Mouse (Mus musculus): ENCODE measurements around the gene Hoxa2. TPM values are rescaled to one million over a fixed set of nuclear protein-coding genes. Genes with fewer than 3 reads are reported as not detected.

Hoxa2 gene
- polyA plus RNA-seq, 1 experiment from 2014 or later: 0.25 TPM

- H3K27ac ChIP-seq: no peak overlapping the region
- no peaks in the 10 kb centered on the region for H3K36me3 ChIP-seq (replicated peaks)
- H3K4me3 ChIP-seq: no peak overlapping the region
- H3K9me3 ChIP-seq: no peaks in the 10 kb centered on the region
- peaks cover 99% of the 10 kb centered on the region for H3K27me3 ChIP-seq (replicated peaks)
- H3K4me2 ChIP-seq: no peak overlapping the region
- 0 out of 2 replicates have a peak, but pooled peaks cover 1% of the 10 kb centered on the region for H3K4me1 ChIP-seq
- 4% methylated on average over 9 of the region's 9 CpGs for WGBS
- no peak for ATAC-seq (replicated peaks)
- no peak overlapping the region for H3K9ac ChIP-seq
Measured at GRCm38 (mm10) chr6:52196811-52197210, 32.2 kb upstream of the Hoxa2 start.

GRCm38 (mm10) chr6:52194690-52195089, 30.1 kb upstream of the Hoxa2 start:
- H3K4me3 ChIP-seq: no peak overlapping the region
- H3K36me3 ChIP-seq (replicated peaks): no peaks in the 10 kb centered on the region
- H3K27me3 ChIP-seq (replicated peaks): peaks cover 98% of the 10 kb centered on the region
- no peak for ATAC-seq (replicated peaks)
- no peaks in the 10 kb centered on the region for H3K9me3 ChIP-seq
- H3K27ac ChIP-seq: no peak overlapping the region
- no peak overlapping the region for H3K9ac ChIP-seq
- 0 out of 2 replicates have a peak, but pooled peaks cover 3% of the 10 kb centered on the region for H3K4me1 ChIP-seq
- 3% methylated on average over 10 of the region's 10 CpGs for WGBS
- no peak overlapping the region for H3K4me2 ChIP-seq

- Histone ChIP-seq H3K9ac (no peak overlapping the region), H3K4me3 (peak overlapping the region; percentile 33), H3K27me3 (replicated peaks) (peaks cover 98% of the 10 kb centered on the region), H3K36me3 (replicated peaks) (no peaks in the 10 kb centered on the region), H3K4me1 (0 out of 2 replicates have a peak, but pooled peaks cover 3% of the 10 kb centered on the region), H3K9me3 (no peaks in the 10 kb centered on the region), H3K4me2 (peak overlapping the region; percentile 43), H3K27ac (no peak overlapping the region)
- ATAC-seq (replicated peaks): no peak
- 1% methylated on average over 43 of the region's 55 CpGs for WGBS
Measured at GRCm38 (mm10) chr6:52191860-52192550, 27.4 kb upstream of the Hoxa2 start.

- H3K36me3 ChIP-seq (replicated peaks): no peaks in the 10 kb centered on the region
- no peak for ATAC-seq (replicated peaks)
- H3K4me1 ChIP-seq: 0 out of 2 replicates have a peak, but pooled peaks cover 3% of the 10 kb centered on the region
- H3K4me2 ChIP-seq: peak within 1 kb of the TSS; percentile 43
- no peaks in the 10 kb centered on the region for H3K9me3 ChIP-seq
- H3K9ac ChIP-seq: no peak within 1 kb of the TSS
- no peak within 1 kb of the TSS for H3K27ac ChIP-seq
- peak within 1 kb of the TSS; percentile 33 for H3K4me3 ChIP-seq
- H3K27me3 ChIP-seq (replicated peaks): peaks cover 98% of the 10 kb centered on the region
- WGBS: 1% methylated on average over 62 of the region's 102 CpGs
Measured at GRCm38 (mm10) chr6:52190906-52191810, 26.5 kb upstream of the Hoxa2 start, which contains the start of gene Hoxa4. Gene Hoxa4 (minus strand): TSS chr6:52191753.

- no peak overlapping the region for H3K27ac ChIP-seq
- H3K9ac ChIP-seq: no peak overlapping the region
Measured at GRCm38 (mm10) chr6:52190410-52190809, 25.8 kb upstream of the Hoxa2 start.

GRCm38 (mm10) chr6:52189909-52190308, 25.3 kb upstream of the Hoxa2 start:
- Histone ChIP-seq H3K27me3 (replicated peaks) (peaks cover 99% of the 10 kb centered on the region), H3K4me2 (no peak overlapping the region), H3K4me3 (no peak overlapping the region), H3K9ac (no peak overlapping the region), H3K27ac (no peak overlapping the region), H3K4me1 (0 out of 2 replicates have a peak, but pooled peaks cover 3% of the 10 kb centered on the region), H3K9me3 (no peaks in the 10 kb centered on the region), H3K36me3 (replicated peaks) (no peaks in the 10 kb centered on the region)
- no peak for ATAC-seq (replicated peaks)
- 4% methylated on average over 8 of the region's 8 CpGs for WGBS

More at GRCm38 (mm10) chr6:52190410-52190809, 25.8 kb upstream of the Hoxa2 start:
- ATAC-seq (replicated peaks): no peak
- Histone ChIP-seq H3K9me3 (no peaks in the 10 kb centered on the region), H3K4me2 (no peak overlapping the region), H3K4me3 (no peak overlapping the region), H3K27me3 (replicated peaks) (peaks cover 98% of the 10 kb centered on the region), H3K36me3 (replicated peaks) (no peaks in the 10 kb centered on the region), H3K4me1 (0 out of 2 replicates have a peak, but pooled peaks cover 3% of the 10 kb centered on the region)
- under 1% methylated on average over 23 of the region's 23 CpGs for WGBS

- ATAC-seq (replicated peaks): no peak
- H3K4me3 ChIP-seq: no peak overlapping the region
- H3K9me3 ChIP-seq: no peaks in the 10 kb centered on the region
- H3K36me3 ChIP-seq (replicated peaks): no peaks in the 10 kb centered on the region
- H3K27me3 ChIP-seq (replicated peaks): peaks cover 99% of the 10 kb centered on the region
- no peak overlapping the region for H3K9ac ChIP-seq
- WGBS: 7% methylated on average over 5 of the region's 5 CpGs
- H3K4me2 ChIP-seq: no peak overlapping the region
- H3K4me1 ChIP-seq: 0 out of 2 replicates have a peak, but pooled peaks cover 3% of the 10 kb centered on the region
- H3K27ac ChIP-seq: no peak overlapping the region
Measured at GRCm38 (mm10) chr6:52189172-52189591, 24.6 kb upstream of the Hoxa2 start.

- Histone ChIP-seq H3K9me3 (no peaks in the 10 kb centered on the region), H3K27ac (no peak overlapping the region), H3K27me3 (replicated peaks) (peaks cover 100% of the 10 kb centered on the region), H3K4me3 (no peak overlapping the region), H3K4me2 (no peak overlapping the region), H3K9ac (no peak overlapping the region), H3K36me3 (replicated peaks) (no peaks in the 10 kb centered on the region), H3K4me1 (no peaks in the 10 kb centered on the region)
- ATAC-seq (replicated peaks): no peak
- 9% methylated on average over 1 of the region's 1 CpGs for WGBS
Measured at GRCm38 (mm10) chr6:52186500-52186899, 21.9 kb upstream of the Hoxa2 start.

- Histone ChIP-seq H3K4me3 (no peak overlapping the region), H3K36me3 (replicated peaks) (no peaks in the 10 kb centered on the region), H3K4me1 (no peaks in the 10 kb centered on the region)
Measured at GRCm38 (mm10) chr6:52185834-52186233, 21.2 kb upstream of the Hoxa2 start.

GRCm38 (mm10) chr6:52185222-52185621, 20.6 kb upstream of the Hoxa2 start:
- 2% methylated on average over 19 of the region's 19 CpGs for WGBS
- H3K27me3 ChIP-seq (replicated peaks): peaks cover 100% of the 10 kb centered on the region
- H3K4me2 ChIP-seq: no peak overlapping the region
- no peak for ATAC-seq (replicated peaks)
- H3K4me3 ChIP-seq: no peak overlapping the region
- H3K9ac ChIP-seq: no peak overlapping the region
- H3K9me3 ChIP-seq: no peaks in the 10 kb centered on the region
- H3K27ac ChIP-seq: no peak overlapping the region
- no peaks in the 10 kb centered on the region for H3K4me1 ChIP-seq
- no peaks in the 10 kb centered on the region for H3K36me3 ChIP-seq (replicated peaks)

More at GRCm38 (mm10) chr6:52185834-52186233, 21.2 kb upstream of the Hoxa2 start:
- peaks cover 100% of the 10 kb centered on the region for H3K27me3 ChIP-seq (replicated peaks)
- H3K9ac ChIP-seq: no peak overlapping the region
- no peak overlapping the region for H3K4me2 ChIP-seq
- H3K27ac ChIP-seq: no peak overlapping the region
- 6% methylated on average over 3 of the region's 3 CpGs for WGBS
- ATAC-seq (replicated peaks): no peak
- no peaks in the 10 kb centered on the region for H3K9me3 ChIP-seq

- Histone ChIP-seq H3K4me3 (no peak overlapping the region), H3K4me1 (no peaks in the 10 kb centered on the region), H3K9ac (no peak overlapping the region), H3K9me3 (no peaks in the 10 kb centered on the region), H3K36me3 (replicated peaks) (no peaks in the 10 kb centered on the region), H3K27me3 (replicated peaks) (peaks cover 100% of the 10 kb centered on the region), H3K4me2 (no peak overlapping the region), H3K27ac (no peak overlapping the region)
- no peak for ATAC-seq (replicated peaks)
- 2% methylated on average over 6 of the region's 6 CpGs for WGBS
Measured at GRCm38 (mm10) chr6:52184668-52185067, 20.0 kb upstream of the Hoxa2 start.

Data from midbrain, embryonic 15.5 days (tissue).